Mouse (Mus musculus) embryonic facial prominence, embryonic 13.5 days (tissue): ENCODE data around the gene Il17rc. TPM values are rescaled to one million over a fixed set of nuclear protein-coding genes. Genes with fewer than 3 reads are reported as not detected.

Source experiments
- ATAC-seq: fragments of 200-750 bp; cut with Nextera tagmentation; 2 replicates; pipeline ENCODE4 v1.8.0; 2017; ENCODE audit warnings: low read depth; ENCODE audit not compliant: insufficient number of reproducible peaks, insufficient read depth, low FRiP score, low TSS enrichment
- H3K27ac ChIP-seq: fragments of 300-500 bp; sonication (generic); 2 replicates; pipeline ENCODE4 v1.5.1; 2015; ENCODE audit warnings: moderate library complexity, mild to moderate bottlenecking, inconsistent platforms
- H3K27me3 ChIP-seq: fragments of 300-500 bp; sonication (generic); 2 replicates; pipeline ENCODE4 v1.6.1; 2015; ENCODE audit warnings: mild to moderate bottlenecking, inconsistent platforms
- H3K36me3 ChIP-seq: fragments of 300-500 bp; sonication (generic); 2 replicates; pipeline ENCODE4 v1.6.1; 2015; ENCODE audit warnings: mild to moderate bottlenecking, inconsistent platforms
- H3K4me1 ChIP-seq: fragments of 300-500 bp; sonication (generic); 2 replicates; pipeline ENCODE4 v1.6.1; 2015; ENCODE audit warnings: inconsistent platforms
- H3K4me2 ChIP-seq: fragments of 300-500 bp; sonication (generic); 2 replicates; pipeline ENCODE4 v1.6.1; 2015; ENCODE audit warnings: moderate library complexity, mild to moderate bottlenecking, inconsistent platforms
- H3K4me3 ChIP-seq: fragments of 300-500 bp; sonication (generic); 2 replicates; pipeline ENCODE4 v1.5.1; 2015; ENCODE audit warnings: mild to moderate bottlenecking, inconsistent platforms
- H3K9ac ChIP-seq: fragments of 300-500 bp; sonication (generic); 2 replicates; pipeline ENCODE4 v1.6.1; 2015; ENCODE audit warnings: mild to moderate bottlenecking, inconsistent platforms
- H3K9me3 ChIP-seq: fragments of 300-500 bp; sonication (generic); 2 replicates; pipeline ENCODE4 v1.6.1; 2016; ENCODE audit warnings: inconsistent platforms
- WGBS: fragments of 180-500 bp; shearing (Covaris S2); methylation state at CpG from one replicate; pipeline ENCODE4 v1.1.7; 2015; ENCODE audit warnings: mixed read lengths; 5-methylcytosine and 5-hydroxymethylcytosine counted together
- polyA plus RNA-seq: library from polyadenylated mRNA; unstranded; fragments of >200 nt; fragmentation: Nextera tagmentation; extraction: Ambion mirVana; gene quantifications from 2 replicates; pipeline ENCODE4 v1.2.1, GENCODE M21; 2015

Gene Il17rc
- polyA plus RNA-seq, 1 experiment from 2014 or later: 7.9 TPM

DNA sequence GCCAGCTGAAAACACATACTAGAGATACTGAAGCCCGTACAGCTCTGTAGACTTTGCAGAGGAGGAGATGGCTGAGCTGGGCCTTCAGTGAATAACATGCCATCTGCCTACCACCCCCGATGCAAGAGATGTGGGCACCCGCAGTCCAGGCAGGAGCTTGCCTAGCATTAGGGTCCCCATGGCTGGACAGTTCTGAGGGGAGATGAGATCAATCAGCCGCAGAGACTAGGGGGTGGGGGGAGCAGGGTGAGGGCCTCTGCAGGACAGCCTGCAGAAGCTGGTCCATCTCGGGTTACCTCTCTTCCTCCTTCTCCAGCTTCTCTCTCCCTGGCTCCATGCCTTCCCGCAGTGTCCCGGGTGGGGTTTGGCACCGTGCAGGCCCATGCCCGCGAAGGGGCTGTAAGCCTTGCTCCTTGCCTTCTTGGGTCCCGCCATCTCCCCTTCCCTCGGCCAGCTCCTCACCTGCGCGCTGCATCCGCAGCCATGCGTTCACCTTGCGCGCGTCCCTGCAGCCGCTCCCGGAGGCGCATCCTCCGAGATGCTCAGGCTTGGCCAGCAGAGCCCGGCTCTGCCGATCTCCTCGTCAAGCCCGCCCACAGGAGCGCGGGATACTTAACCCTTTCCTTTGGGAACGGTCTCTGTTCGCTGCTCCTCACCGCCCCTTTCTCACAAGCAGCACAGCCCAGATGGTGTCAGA is 30.3 kb downstream of the Il17rc start, which contains the start of gene Prrt3:
Gene Prrt3, minus strand, starts transcription at position 544 of the 697 bp plus-strand sequence.
- H3K9me3 ChIP-seq: no peaks in the 10 kb centered on the region
- no peaks in the 10 kb centered on the region for H3K36me3 ChIP-seq
- peaks cover 29% of the 10 kb centered on the region for H3K27me3 ChIP-seq
- H3K9ac ChIP-seq: peak within 1 kb of the TSS; percentile 73
- peak within 1 kb of the TSS; percentile 79 for H3K4me2 ChIP-seq
- 0 out of 2 replicates have a peak, but pooled peaks have one; percentile 26 for ATAC-seq
- peak within 1 kb of the TSS; percentile 56 for H3K4me3 ChIP-seq
- 2% methylated on average over 32 of the region's 32 CpGs for WGBS
- H3K27ac ChIP-seq: no peak within 1 kb of the TSS
- H3K4me1 ChIP-seq: peaks cover 9% of the 10 kb centered on the region

DNA sequence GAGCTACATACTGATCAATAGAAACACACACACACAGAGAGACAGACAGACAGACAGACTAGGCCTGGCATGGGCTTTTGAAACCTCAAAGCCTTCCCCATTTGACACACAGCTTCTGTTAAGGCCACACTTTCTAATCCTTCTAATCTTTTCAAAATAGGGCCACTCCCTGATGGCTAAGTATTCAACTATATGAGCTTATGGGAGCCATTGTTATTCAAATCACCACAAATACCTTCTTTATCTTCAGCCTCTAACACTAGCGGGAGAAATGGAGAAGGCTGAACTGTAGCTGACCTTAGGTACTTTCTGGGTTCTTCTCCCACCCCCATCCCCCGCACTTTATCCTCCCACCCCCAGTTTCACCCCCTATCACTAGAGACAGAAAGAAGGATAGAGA is 31.6 kb downstream of the Il17rc start:
- H3K9me3 ChIP-seq: no peaks in the 10 kb centered on the region
- WGBS: 84% methylated on average over 2 of the region's 2 CpGs
- no peaks in the 10 kb centered on the region for H3K36me3 ChIP-seq
- no peak overlapping the region for H3K4me2 ChIP-seq
- H3K4me3 ChIP-seq: no peak overlapping the region
- no peak for ATAC-seq
- peaks cover 26% of the 10 kb centered on the region for H3K27me3 ChIP-seq
- H3K27ac ChIP-seq: no peak overlapping the region
- no peak overlapping the region for H3K9ac ChIP-seq
- peaks cover 9% of the 10 kb centered on the region for H3K4me1 ChIP-seq

DNA sequence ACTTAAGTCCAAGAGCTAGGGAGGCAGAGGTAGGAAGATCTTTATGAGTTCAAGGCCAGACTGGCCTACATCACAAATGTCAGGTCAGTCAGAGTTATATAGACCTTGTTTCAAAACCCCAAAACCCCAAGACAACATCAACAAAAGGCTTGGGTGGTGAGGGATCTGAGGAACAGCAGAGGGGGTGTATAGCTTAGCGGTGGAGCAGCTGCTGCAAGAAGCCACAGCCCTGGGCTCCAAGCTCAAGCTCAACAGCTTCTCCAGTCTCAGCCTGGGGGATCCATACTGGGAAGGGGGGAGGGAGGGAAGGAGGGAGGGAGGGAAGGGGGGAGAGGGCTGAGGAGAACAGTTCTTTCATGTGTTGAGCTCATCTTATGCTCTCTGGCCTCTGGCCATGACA is 34.5 kb downstream of the Il17rc start:
- Histone ChIP-seq H3K4me3 (no peak overlapping the region), H3K27me3 (peaks cover 18% of the 10 kb centered on the region), H3K4me2 (no peak overlapping the region), H3K9me3 (no peaks in the 10 kb centered on the region), H3K4me1 (peaks cover 9% of the 10 kb centered on the region), H3K9ac (no peak overlapping the region), H3K36me3 (no peaks in the 10 kb centered on the region), H3K27ac (no peak overlapping the region)
- no peak for ATAC-seq
- 75% methylated on average over 1 of the region's 1 CpGs for WGBS

DNA sequence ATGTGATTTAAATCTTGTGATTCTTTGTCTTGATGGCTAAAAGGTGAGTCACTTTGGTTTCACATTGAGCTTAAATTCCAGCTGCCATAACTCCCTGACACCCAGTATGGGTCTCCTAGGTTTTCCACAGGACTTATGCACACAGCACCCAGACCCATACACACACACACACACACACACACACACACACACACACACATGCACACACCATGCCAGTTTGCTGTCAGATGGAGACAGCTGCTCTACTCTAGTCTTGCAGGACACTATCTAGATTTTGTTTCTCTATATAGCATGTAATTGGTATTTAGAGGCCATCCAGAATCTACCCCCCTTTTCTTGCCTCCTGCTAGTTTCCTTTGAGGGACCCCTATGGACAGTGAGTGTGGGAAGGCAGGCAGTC is 35.9 kb downstream of the Il17rc start:
- Histone ChIP-seq H3K27ac (no peak overlapping the region), H3K27me3 (peaks cover 5% of the 10 kb centered on the region; the same call in 1 of the 2 replicates), H3K9me3 (no peaks in the 10 kb centered on the region), H3K4me2 (no peak overlapping the region), H3K4me1 (no peaks in the 10 kb centered on the region), H3K36me3 (no peaks in the 10 kb centered on the region), H3K9ac (no peak overlapping the region), H3K4me3 (no peak overlapping the region)
- no peak for ATAC-seq

DNA sequence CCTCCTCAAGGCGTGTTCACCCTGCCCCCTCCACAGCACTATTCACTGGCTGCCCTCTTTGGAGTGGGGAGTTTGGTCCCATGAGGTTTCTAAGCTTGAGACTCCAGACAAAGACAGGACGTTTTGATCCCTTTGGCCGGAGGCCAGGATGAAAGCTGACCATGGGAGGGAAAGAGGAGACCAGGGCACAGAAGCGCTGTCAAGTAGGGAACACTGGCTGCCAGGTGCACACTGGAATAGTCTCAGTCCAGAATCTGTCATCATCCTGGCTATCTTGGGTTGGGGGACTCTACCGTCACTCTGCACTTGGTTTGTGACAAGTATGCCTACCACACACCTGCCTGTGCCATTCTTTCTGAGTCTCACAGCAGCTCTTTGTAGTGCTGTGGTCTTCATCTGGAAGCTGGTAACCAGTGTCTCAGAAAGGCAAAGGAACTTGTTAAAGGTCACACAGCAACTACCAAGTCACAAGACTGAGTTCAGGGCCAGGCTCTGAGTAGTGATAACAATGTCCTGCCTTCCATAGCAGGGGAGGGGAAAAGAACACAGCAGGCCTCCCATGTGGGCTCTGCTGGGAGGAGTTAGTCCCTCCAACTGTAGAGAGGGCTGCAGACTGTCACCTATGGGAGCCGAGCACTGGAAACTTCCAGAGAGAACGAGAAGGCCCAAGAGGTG is 37.2 kb downstream of the Il17rc start:
- H3K4me1 ChIP-seq: no peaks in the 10 kb centered on the region
- H3K4me2 ChIP-seq: no peak overlapping the region
- peaks cover 7% of the 10 kb centered on the region for H3K36me3 ChIP-seq
- H3K9me3 ChIP-seq: no peaks in the 10 kb centered on the region
- no peak overlapping the region for H3K4me3 ChIP-seq
- H3K27ac ChIP-seq: no peak overlapping the region
- no peak for ATAC-seq
- H3K27me3 ChIP-seq: no peaks in the 10 kb centered on the region
- 63% methylated on average over 7 of the region's 7 CpGs for WGBS
- no peak overlapping the region for H3K9ac ChIP-seq

DNA sequence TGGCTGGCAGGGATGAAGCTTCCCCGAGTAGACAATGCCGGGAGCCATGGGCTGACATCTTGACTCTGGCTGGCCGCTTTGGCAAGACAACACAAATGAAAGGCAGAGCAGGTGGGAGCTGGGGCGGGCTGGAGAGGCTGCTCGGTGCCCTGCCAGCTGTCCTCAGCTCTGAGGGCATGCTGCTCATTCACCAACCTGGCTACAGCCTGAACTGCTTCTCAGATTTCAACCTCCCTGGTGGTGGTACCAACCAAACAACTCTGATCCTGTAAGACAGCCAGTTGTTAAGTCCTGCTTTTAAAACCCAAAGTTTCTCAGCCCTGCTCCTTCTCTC is 37.7 kb downstream of the Il17rc start:
- no peak overlapping the region for H3K27ac ChIP-seq
- WGBS: 39% methylated on average over 5 of the region's 5 CpGs
- ATAC-seq: no peak

DNA sequence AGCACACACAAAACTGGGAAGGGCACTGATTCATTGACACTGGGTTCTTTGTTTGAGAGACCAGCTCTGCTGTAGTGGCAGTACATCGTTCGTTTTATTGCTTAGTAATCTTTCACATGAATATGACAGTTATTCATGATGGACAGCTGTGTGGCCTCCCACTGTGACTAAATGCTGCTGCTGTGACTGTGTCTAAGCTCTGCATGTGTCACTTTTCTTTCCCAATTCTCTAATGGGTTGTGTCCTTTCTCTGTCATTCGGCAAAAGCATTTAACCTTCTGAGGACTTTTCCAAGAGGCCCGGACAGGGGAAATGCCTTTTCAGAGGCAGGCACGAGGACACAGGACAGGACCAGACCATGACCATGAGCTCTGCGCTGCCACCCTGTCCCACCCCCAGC is 42.7 kb downstream of the Il17rc start:
- 92% methylated on average over 6 of the region's 6 CpGs for WGBS
- peaks cover 62% of the 10 kb centered on the region for H3K36me3 ChIP-seq

More for the DNA sequence above, 37.7 kb downstream of the Il17rc start:
- H3K9ac ChIP-seq: no peak overlapping the region
- no peak overlapping the region for H3K4me2 ChIP-seq
- H3K27me3 ChIP-seq: no peaks in the 10 kb centered on the region
- peaks cover 12% of the 10 kb centered on the region for H3K36me3 ChIP-seq
- no peaks in the 10 kb centered on the region for H3K9me3 ChIP-seq
- H3K4me1 ChIP-seq: no peaks in the 10 kb centered on the region
- H3K4me3 ChIP-seq: no peak overlapping the region

DNA sequence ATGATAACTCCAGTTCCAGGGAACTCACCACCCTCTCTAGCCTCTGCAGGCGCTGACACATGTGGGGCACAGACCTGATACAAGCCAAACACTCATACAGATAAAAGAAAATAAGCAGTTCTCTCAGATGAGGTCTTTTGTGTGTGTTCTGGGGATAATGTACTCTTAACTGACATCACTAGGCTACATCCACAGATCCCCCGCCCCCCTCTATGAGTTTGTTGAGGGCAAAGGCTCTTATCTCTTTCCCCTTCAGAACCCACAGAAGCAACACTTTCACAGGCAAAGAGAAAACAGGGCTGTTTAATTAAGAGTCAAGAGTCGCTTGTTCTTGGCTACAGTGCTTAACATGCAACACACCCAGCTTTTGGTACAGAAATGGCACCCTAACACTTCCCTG is 43.4 kb downstream of the Il17rc start:
- H3K27me3 ChIP-seq: no peaks in the 10 kb centered on the region
- H3K4me1 ChIP-seq: no peaks in the 10 kb centered on the region
- H3K27ac ChIP-seq: no peak overlapping the region
- H3K4me2 ChIP-seq: no peak overlapping the region
- no peak overlapping the region for H3K9ac ChIP-seq
- 96% methylated on average over 3 of the region's 3 CpGs for WGBS
- no peak overlapping the region for H3K4me3 ChIP-seq
- ATAC-seq: no peak
- peaks cover 69% of the 10 kb centered on the region for H3K36me3 ChIP-seq
- no peaks in the 10 kb centered on the region for H3K9me3 ChIP-seq

More for the DNA sequence above, 42.7 kb downstream of the Il17rc start:
- H3K9ac ChIP-seq: no peak overlapping the region
- no peak overlapping the region for H3K27ac ChIP-seq
- no peaks in the 10 kb centered on the region for H3K27me3 ChIP-seq
- H3K9me3 ChIP-seq: no peaks in the 10 kb centered on the region
- no peaks in the 10 kb centered on the region for H3K4me1 ChIP-seq
- no peak overlapping the region for H3K4me3 ChIP-seq
- H3K4me2 ChIP-seq: no peak overlapping the region
- no peak for ATAC-seq

DNA sequence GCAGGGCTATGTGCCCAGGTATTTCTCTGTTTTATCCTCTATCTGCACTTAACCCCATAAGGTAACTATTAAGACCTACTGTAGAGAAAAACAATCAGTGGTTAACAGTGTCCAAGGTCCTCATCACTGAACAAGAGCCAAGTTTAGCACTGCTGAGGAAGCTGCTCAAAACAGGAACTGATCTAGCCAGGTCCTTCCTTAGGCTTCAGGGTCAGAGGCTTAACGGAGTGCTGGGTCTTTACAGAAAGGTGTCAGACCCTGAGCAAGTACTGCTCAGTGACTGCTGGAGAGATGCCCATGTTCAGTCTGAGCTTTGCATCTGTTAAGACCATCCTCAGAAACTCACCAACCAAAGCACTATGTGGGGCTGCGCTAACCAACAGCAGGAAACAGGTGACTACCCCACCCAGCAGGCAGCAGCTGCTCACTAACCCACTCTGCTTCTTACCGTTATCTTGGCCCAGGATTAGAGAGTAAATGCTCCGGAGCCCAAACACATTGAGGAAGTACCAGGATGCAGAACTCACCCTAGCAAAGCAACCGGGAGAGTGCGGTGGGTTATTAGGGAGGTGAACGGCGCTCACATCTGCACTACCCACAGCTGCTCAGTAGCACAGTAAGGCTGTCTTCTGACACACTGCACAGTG is 46.3 kb downstream of the Il17rc start:
- Histone ChIP-seq H3K4me1 (no peaks in the 10 kb centered on the region), H3K9me3 (no peaks in the 10 kb centered on the region), H3K27me3 (no peaks in the 10 kb centered on the region), H3K4me3 (no peak overlapping the region), H3K36me3 (peaks cover 97% of the 10 kb centered on the region), H3K9ac (no peak overlapping the region), H3K4me2 (no peak overlapping the region), H3K27ac (no peak overlapping the region)
- ATAC-seq: no peak
- WGBS: 96% methylated on average over 8 of the region's 8 CpGs

DNA sequence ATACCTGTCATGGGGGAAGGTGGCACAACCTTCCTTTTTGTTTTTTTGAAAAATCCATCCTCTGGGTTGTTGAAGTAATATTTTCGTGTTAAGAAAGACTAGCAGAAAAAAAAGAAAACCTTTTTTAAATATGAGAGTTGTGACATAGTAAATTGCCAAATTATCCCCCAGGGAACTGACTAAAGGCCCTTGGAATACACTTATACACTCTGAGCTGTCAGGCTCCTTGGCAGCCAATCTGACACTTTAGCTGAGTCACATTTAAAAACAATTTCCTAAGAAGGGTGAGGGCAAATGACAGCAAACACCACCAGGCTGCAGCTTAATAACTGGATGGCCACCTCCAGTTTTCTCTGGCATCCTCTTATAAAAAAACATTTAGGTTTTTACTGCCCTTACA is 51.1 kb downstream of the Il17rc start:
- H3K4me3 ChIP-seq: no peak overlapping the region
- H3K36me3 ChIP-seq: peaks cover 72% of the 10 kb centered on the region
- no peaks in the 10 kb centered on the region for H3K27me3 ChIP-seq
- no peak overlapping the region for H3K9ac ChIP-seq
- no peak overlapping the region for H3K27ac ChIP-seq
- H3K4me1 ChIP-seq: no peaks in the 10 kb centered on the region
- 66% methylated on average over 1 of the region's 1 CpGs for WGBS
- no peak for ATAC-seq
- no peaks in the 10 kb centered on the region for H3K9me3 ChIP-seq
- no peak overlapping the region for H3K4me2 ChIP-seq

DNA sequence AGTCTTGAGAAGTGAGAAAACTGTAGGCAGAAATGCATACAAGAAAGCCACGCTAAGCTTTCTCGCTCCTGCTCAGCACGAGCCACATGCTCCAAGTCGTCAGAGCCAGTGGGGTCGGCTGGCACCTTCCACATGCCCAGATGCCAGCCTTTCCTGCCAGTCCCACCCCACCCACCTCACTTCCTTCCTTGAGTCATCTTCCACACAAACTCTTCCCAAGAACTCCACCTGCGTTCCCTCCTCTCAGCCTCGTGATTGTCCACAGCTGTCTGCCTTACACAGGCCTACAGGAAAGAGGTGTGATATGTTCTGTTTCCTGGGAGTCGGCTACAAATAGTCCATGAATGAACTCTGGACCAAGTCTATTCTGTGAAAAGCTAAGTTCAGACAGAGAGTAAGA is 52.2 kb downstream of the Il17rc start:
- Histone ChIP-seq H3K9me3 (no peaks in the 10 kb centered on the region), H3K9ac (no peak overlapping the region), H3K4me3 (no peak overlapping the region), H3K27ac (no peak overlapping the region), H3K36me3 (peaks cover 61% of the 10 kb centered on the region), H3K4me1 (no peaks in the 10 kb centered on the region), H3K4me2 (no peak overlapping the region), H3K27me3 (no peaks in the 10 kb centered on the region)
- ATAC-seq: no peak
- 90% methylated on average over 8 of the region's 8 CpGs for WGBS
